Mouse (Mus musculus) 3134 (cell line): ENCODE measurements at regions not wholly inside any gene's neighbourhood (a gene's known extent, or its start where the extent isn't known, plus 50 kb on each side); places are given as distances from the start of the nearest gene placed in this dataset.
A peak's percentile ranks its signal among the peaks of the same experiment; 100 is the strongest.

Experiments
- DNase-seq: peaks from one replicate; pipeline ENCODE4 v3.0.0-alpha.2; 2011; ENCODE audit warnings: low spot score; ENCODE audit not compliant: insufficient read length; ENCODE audit errors: extremely low read depth

GRCm38 (mm10) chr3:35299036-35299435 is 454.9 kb upstream of the Atp11b start:
- no peak for DNase-seq

- DNase-seq: no peak
Observed at GRCm38 (mm10) chr3:35306013-35306412, 447.9 kb upstream of the Atp11b start.

- DNase-seq: no peak
Observed at GRCm38 (mm10) chr3:35314177-35314576, 439.7 kb upstream of the Atp11b start.

- no peak for DNase-seq
Observed at GRCm38 (mm10) chr3:35315162-35315561, 438.7 kb upstream of the Atp11b start.

GRCm38 (mm10) chr3:35318348-35318747 is 435.6 kb upstream of the Atp11b start:
- DNase-seq: no peak

GRCm38 (mm10) chr3:35320844-35321393 is 433.0 kb upstream of the Atp11b start:
- no peak for DNase-seq

- DNase-seq: no peak
Observed at GRCm38 (mm10) chr3:35321991-35322390, 431.9 kb upstream of the Atp11b start.

- no peak for DNase-seq
Observed at GRCm38 (mm10) chr3:35322899-35323298, 431.0 kb upstream of the Atp11b start.

GRCm38 (mm10) chr3:35323450-35324077 is 430.3 kb upstream of the Atp11b start:
- peak; percentile 20 for DNase-seq

- DNase-seq: no peak
Observed at GRCm38 (mm10) chr3:35324186-35324585, 429.7 kb upstream of the Atp11b start.

- no peak for DNase-seq
Observed at GRCm38 (mm10) chr3:35332534-35333272, 421.2 kb upstream of the Atp11b start.

- DNase-seq: no peak
Observed at GRCm38 (mm10) chr3:35334017-35334416, 419.9 kb upstream of the Atp11b start.

- DNase-seq: no peak
Observed at GRCm38 (mm10) chr3:35334546-35334945, 419.4 kb upstream of the Atp11b start.

- DNase-seq: no peak
Observed at GRCm38 (mm10) chr3:35335837-35336236, 418.1 kb upstream of the Atp11b start.

GRCm38 (mm10) chr3:35340525-35340924 is 413.4 kb upstream of the Atp11b start:
- no peak for DNase-seq

- no peak for DNase-seq
Observed at GRCm38 (mm10) chr3:35340935-35341800, 412.7 kb upstream of the Atp11b start.

GRCm38 (mm10) chr3:35341840-35342239 is 412.1 kb upstream of the Atp11b start:
- no peak for DNase-seq

- no peak for DNase-seq
Observed at GRCm38 (mm10) chr3:35342584-35342983, 411.3 kb upstream of the Atp11b start.

GRCm38 (mm10) chr3:35343936-35344335 is 410.0 kb upstream of the Atp11b start:
- DNase-seq: no peak

GRCm38 (mm10) chr3:35349114-35349513 is 404.8 kb upstream of the Atp11b start:
- DNase-seq: no peak

GRCm38 (mm10) chr3:35353442-35353841 is 400.5 kb upstream of the Atp11b start:
- DNase-seq: no peak
